Mouse (Mus musculus) olfactory bulb, adult 2 months (tissue): Measurements from ENCODE around the gene Dglucy.

Source experiments
- CTCF ChIP-seq: fragments of 200-500 bp; IDR thresholded peaks from 2 replicates; pipeline ENCODE4 v1.5.1; 2012; ENCODE audit warnings: low read depth, mild to moderate bottlenecking, low read length, moderate library complexity; ENCODE audit not compliant: insufficient read depth
- POLR2A ChIP-seq: fragments of 200-500 bp; IDR thresholded peaks from 2 replicates; pipeline ENCODE4 v1.6.1; 2012; ENCODE audit warnings: mild to moderate bottlenecking, low read depth, low read length, moderate library complexity; ENCODE audit not compliant: insufficient read depth

DNA sequence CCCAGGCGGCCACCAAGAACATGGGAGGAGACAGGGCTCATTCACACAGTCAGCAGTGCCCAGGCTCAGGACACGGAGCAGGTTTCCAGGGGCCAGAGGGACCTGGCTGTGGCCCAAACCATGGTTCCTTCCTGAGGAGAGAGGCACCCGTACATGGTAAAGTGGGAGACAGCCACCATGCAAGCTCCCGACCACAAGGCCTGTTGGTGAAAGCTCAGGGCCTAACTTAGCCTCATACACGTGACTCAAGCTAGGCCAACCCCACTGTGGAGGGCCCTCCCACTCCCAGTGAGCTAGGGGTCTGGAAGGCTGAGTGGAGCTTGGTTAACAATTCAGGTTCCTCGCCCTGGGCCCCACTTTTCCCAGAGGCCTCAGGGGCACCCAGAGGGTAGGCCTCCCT, 99.1 kb downstream of the Dglucy start:
- TF ChIP-seq POLR2A, result no peak
- TF ChIP-seq CTCF, result no peak
